Mouse (Mus musculus) lung, embryonic 16.5 days (tissue): Measurements from ENCODE around the gene Rnase10. TPM values are rescaled to one million over a fixed set of nuclear protein-coding genes. Genes with fewer than 3 reads are reported as not detected.
A peak's percentile ranks its signal among the peaks of the same experiment; 100 is the strongest.

Experiments
- ATAC-seq: fragments of 200-750 bp; cut with Nextera tagmentation; 2 replicates; pipeline ENCODE4 v1.8.0; 2017; ENCODE audit warnings: low read depth, mild to moderate bottlenecking, moderate library complexity
- H3K27ac ChIP-seq: fragments of 300-500 bp; sonication (generic); 2 replicates; pipeline ENCODE4 v1.5.1; 2014; ENCODE audit warnings: mild to moderate bottlenecking, control low read depth, low read length
- H3K27me3 ChIP-seq: fragments of 300-500 bp; sonication (generic); 2 replicates; pipeline ENCODE4 v1.6.1; 2014; ENCODE audit warnings: low read depth, low read length, mixed read lengths; ENCODE audit not compliant: control insufficient read depth, insufficient read depth
- H3K36me3 ChIP-seq: fragments of 300-500 bp; sonication (generic); 2 replicates; pipeline ENCODE4 v1.6.1; 2014; ENCODE audit warnings: low read length; ENCODE audit not compliant: control insufficient read depth, insufficient read depth
- H3K4me1 ChIP-seq: fragments of 300-500 bp; sonication (generic); replicated peaks from 2 replicates; pipeline ENCODE4 v1.6.1; 2014; ENCODE audit warnings: low read length, mixed read lengths; ENCODE audit not compliant: control insufficient read depth, insufficient read depth
- H3K4me2 ChIP-seq: fragments of 300-500 bp; sonication (generic); 2 replicates; pipeline ENCODE4 v1.6.1; 2014; ENCODE audit warnings: low read depth, low read length, control low read depth
- H3K4me3 ChIP-seq: fragments of 300-500 bp; sonication (generic); 2 replicates; pipeline ENCODE4 v1.5.1; 2014; ENCODE audit warnings: mild to moderate bottlenecking, low read length, control low read depth
- H3K9ac ChIP-seq: fragments of 300-500 bp; sonication (generic); 2 replicates; pipeline ENCODE4 v1.6.1; 2014; ENCODE audit warnings: low read length, control low read depth
- H3K9me3 ChIP-seq: fragments of 300-500 bp; sonication (generic); 2 replicates; pipeline ENCODE4 v1.6.1; 2016; ENCODE audit warnings: low read length; ENCODE audit not compliant: control insufficient read depth
- WGBS: fragments of 180-500 bp; shearing (Covaris S2); extraction: QIAGEN DNeasy Blood & Tissue Kit; methylation state at CpG from one replicate; pipeline ENCODE4 v1.1.7; 2014; 5-methylcytosine and 5-hydroxymethylcytosine counted together
- polyA plus RNA-seq: library from polyadenylated mRNA; unstranded; fragments of >200 nt; fragmentation: Nextera tagmentation; extraction: Ambion mirVana; gene quantifications from 2 replicates; pipeline ENCODE4 v1.2.1, GENCODE M21; 2015

Gene Rnase10
- polyA plus RNA-seq, 1 experiment from 2014 or later, result 0.26 TPM

GRCm38 (mm10) chr14:51027387-51028155, 20.0 kb downstream of the Rnase10 start:
- ATAC-seq, result no peak
- WGBS, result 63% methylated on average over 3 of the region's 3 CpGs
- H3K27ac ChIP-seq, result no peak overlapping the region

GRCm38 (mm10) chr14:51035206-51035605, 27.7 kb downstream of the Rnase10 start:
- Histone ChIP-seq H3K9me3 (no peaks in the 10 kb centered on the region), H3K4me2 (no peak overlapping the region), H3K9ac (no peak overlapping the region), H3K36me3 (no peaks in the 10 kb centered on the region), H3K4me3 (no peak overlapping the region), H3K27ac (no peak overlapping the region), H3K4me1 (no peaks in the 10 kb centered on the region), H3K27me3 (no peaks in the 10 kb centered on the region)
- ATAC-seq, result no peak
- 23% methylated on average over 1 of the region's 1 CpGs for WGBS

More at GRCm38 (mm10) chr14:51027387-51028155, 20.0 kb downstream of the Rnase10 start:
- Histone ChIP-seq H3K36me3 (no peaks in the 10 kb centered on the region), H3K27me3 (no peaks in the 10 kb centered on the region), H3K9me3 (no peaks in the 10 kb centered on the region), H3K9ac (no peak overlapping the region), H3K4me1 (no peaks in the 10 kb centered on the region), H3K4me2 (no peak overlapping the region), H3K4me3 (no peak overlapping the region)

DNA sequence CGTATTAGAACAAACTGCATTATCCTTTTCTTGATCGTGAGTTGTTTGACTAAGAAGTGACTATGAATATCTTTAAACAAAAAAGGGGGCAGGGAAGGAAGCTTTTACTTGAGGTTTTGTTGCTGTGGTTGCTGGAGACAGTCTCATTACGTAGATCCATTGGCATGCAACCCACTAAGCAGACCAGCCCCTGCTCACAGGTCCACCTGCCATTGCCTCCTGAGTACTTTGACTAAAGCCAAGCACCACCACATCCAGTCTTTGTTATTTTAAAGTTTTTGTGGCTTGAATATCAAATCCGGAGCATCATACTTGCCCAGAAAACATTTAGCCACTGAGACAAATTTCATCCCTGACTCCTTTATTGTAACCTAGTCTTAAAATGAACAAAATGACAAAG, 28.7 kb downstream of the Rnase10 start:
- Histone ChIP-seq H3K36me3 (no peaks in the 10 kb centered on the region), H3K27me3 (no peaks in the 10 kb centered on the region), H3K4me3 (no peak overlapping the region), H3K27ac (no peak overlapping the region), H3K9me3 (no peaks in the 10 kb centered on the region), H3K4me1 (no peaks in the 10 kb centered on the region), H3K4me2 (no peak overlapping the region), H3K9ac (no peak overlapping the region)
- no peak for ATAC-seq
- 67% methylated on average over 4 of the region's 4 CpGs for WGBS

DNA sequence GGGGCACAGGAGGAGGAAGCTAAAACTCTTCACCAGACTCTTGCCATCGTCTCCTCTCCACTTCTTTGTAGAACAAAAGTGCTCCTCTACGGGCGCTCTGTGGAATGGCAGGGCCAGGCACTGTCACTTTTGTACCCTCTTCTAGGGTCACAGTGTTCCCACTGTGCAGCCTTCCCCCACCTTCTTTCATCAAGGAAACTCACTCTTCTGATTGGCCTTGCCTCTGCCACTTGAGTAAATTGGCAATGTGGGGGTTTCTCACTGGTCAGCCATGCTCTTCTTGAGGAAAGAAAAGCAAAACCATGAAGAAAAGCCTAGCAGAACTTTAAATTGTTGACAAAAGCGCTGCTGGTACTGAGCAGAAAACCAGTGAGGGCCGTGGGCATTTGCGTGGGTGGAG, 34.2 kb downstream of the Rnase10 start, which contains the start of gene Rnase9:
Gene Rnase9, minus strand, starts transcription at position 101 of the 400 bp plus-strand sequence.
- no peaks in the 10 kb centered on the region for H3K27me3 ChIP-seq
- no peak within 1 kb of the TSS for H3K27ac ChIP-seq
- no peak for ATAC-seq
- H3K4me1 ChIP-seq, result no peaks in the 10 kb centered on the region
- no peaks in the 10 kb centered on the region for H3K36me3 ChIP-seq
- H3K4me2 ChIP-seq, result no peak within 1 kb of the TSS
- no peak within 1 kb of the TSS for H3K9ac ChIP-seq
- no peaks in the 10 kb centered on the region for H3K9me3 ChIP-seq
- 80% methylated on average over 6 of the region's 6 CpGs for WGBS
- H3K4me3 ChIP-seq, result no peak within 1 kb of the TSS

GRCm38 (mm10) chr14:51047846-51048245, 40.3 kb downstream of the Rnase10 start:
- H3K9ac ChIP-seq, result no peak overlapping the region
- H3K27me3 ChIP-seq, result no peaks in the 10 kb centered on the region
- ATAC-seq, result peak; percentile 69
- no peaks in the 10 kb centered on the region for H3K9me3 ChIP-seq
- no peak overlapping the region for H3K27ac ChIP-seq
- H3K4me2 ChIP-seq, result no peak overlapping the region
- WGBS, result 18% methylated on average over 5 of the region's 5 CpGs
- H3K4me1 ChIP-seq, result peaks cover 3% of the 10 kb centered on the region
- no peaks in the 10 kb centered on the region for H3K36me3 ChIP-seq
- H3K4me3 ChIP-seq, result no peak overlapping the region

DNA sequence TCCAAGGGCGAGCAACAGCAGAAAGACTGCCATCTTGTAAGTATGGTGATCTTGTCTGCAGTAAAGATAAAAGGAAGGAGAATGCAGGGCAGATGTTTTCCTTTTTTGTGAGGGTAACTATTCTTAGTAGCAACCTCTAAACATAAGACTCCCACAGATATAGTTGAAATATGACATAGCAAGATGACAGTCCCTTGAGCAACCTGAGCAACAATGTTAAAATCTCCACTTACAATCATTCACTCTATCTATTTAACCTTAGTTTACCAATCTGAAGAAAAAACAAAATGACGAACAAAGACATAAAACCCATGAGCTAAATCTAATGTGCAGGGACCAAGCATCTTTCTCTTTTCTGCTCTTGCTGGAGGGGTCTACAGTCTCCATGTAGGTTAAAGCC, 42.5 kb downstream of the Rnase10 start, which contains the start of gene Rnase11:
Gene Rnase11, minus strand, starts transcription at position 101 of the 400 bp plus-strand sequence.
- H3K4me3 ChIP-seq, result no peak within 1 kb of the TSS
- no peak for ATAC-seq

GRCm38 (mm10) chr14:51051941-51052340, 44.4 kb downstream of the Rnase10 start:
- Histone ChIP-seq H3K36me3 (no peaks in the 10 kb centered on the region), H3K9ac (no peak overlapping the region), H3K4me3 (no peak overlapping the region), H3K27me3 (no peaks in the 10 kb centered on the region), H3K9me3 (no peaks in the 10 kb centered on the region), H3K27ac (no peak overlapping the region), H3K4me1 (peaks cover 5% of the 10 kb centered on the region), H3K4me2 (no peak overlapping the region)
- 45% methylated on average over 5 of the region's 5 CpGs for WGBS
- no peak for ATAC-seq

More for the DNA sequence above, 42.5 kb downstream of the Rnase10 start, which contains the start of gene Rnase11:
- no peaks in the 10 kb centered on the region for H3K36me3 ChIP-seq
- no peaks in the 10 kb centered on the region for H3K27me3 ChIP-seq
- peaks cover 5% of the 10 kb centered on the region for H3K4me1 ChIP-seq
- H3K9me3 ChIP-seq, result no peaks in the 10 kb centered on the region
- H3K9ac ChIP-seq, result no peak within 1 kb of the TSS
- no peak within 1 kb of the TSS for H3K4me2 ChIP-seq
- 74% methylated on average over 2 of the region's 2 CpGs for WGBS
- H3K27ac ChIP-seq, result no peak within 1 kb of the TSS

GRCm38 (mm10) chr14:51053176-51053575, 45.6 kb downstream of the Rnase10 start:
- Histone ChIP-seq H3K9ac (no peak overlapping the region), H3K9me3 (no peaks in the 10 kb centered on the region), H3K4me1 (peaks cover 2% of the 10 kb centered on the region), H3K27ac (no peak overlapping the region), H3K36me3 (no peaks in the 10 kb centered on the region), H3K4me2 (no peak overlapping the region), H3K4me3 (no peak overlapping the region), H3K27me3 (no peaks in the 10 kb centered on the region)
- ATAC-seq, result no peak
- WGBS, result 62% methylated on average over 5 of the region's 5 CpGs

DNA sequence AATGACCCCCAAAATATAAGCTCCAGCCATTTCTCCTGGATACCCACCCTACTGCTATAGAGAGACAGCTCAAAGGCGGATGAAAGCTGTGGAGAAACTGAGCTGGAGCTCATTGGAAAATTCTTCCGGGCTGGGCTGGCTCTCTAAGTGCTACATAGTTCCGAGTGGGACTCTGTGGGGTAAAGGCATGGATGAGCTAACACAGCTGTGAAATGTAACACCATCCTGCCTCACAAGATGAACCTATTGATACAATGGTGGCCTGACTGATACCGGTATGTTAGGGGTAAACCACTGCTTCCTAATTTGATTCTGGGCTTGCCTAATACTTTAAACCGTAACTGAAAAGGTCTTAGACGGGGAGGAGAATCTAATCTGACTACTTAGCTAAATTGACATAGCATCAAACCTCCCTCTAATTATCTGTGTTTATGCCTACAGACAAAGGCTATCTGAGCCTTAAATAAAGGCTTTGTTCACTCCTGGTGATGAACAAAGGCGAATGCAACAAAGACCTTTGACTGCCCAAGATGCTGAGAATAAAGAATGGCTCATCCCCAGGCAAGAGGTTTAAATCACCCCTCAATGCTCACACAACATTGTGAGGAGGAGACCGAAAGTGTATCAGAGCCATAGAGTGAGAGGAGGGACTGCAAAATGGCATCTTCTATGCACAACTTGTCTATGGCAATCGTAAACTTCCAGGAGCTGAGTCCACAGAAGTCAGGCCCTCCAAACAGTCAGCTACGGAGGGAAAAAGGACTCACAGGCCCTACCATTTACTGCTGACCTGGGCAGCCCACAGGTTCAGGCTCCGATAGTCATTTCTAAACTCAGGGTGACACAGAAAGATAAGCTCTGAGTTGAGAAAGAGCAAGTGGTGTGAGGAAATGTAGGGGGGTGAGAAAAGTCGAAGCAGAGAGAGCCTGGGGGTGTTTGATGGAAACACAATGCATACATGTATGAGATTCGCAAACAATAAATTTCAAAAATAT, 47.0 kb downstream of the Rnase10 start:
- Histone ChIP-seq H3K4me2 (no peak overlapping the region), H3K9me3 (no peaks in the 10 kb centered on the region), H3K4me1 (peaks cover 2% of the 10 kb centered on the region), H3K27me3 (no peaks in the 10 kb centered on the region), H3K36me3 (no peaks in the 10 kb centered on the region), H3K9ac (no peak overlapping the region), H3K4me3 (no peak overlapping the region), H3K27ac (no peak overlapping the region)
- ATAC-seq, result no peak
- 66% methylated on average over 13 of the region's 13 CpGs for WGBS
